Mouse (Mus musculus) myocyte (in vitro differentiated cells): ENCODE data around the gene Tas1r2. TPM values are rescaled to one million over a fixed set of nuclear protein-coding genes. Genes with fewer than 3 reads are reported as not detected.

Source experiments
- H3K27me3 ChIP-seq: one replicate; pipeline ENCODE4 v1.6.1; 2011; ENCODE audit not compliant: control insufficient read depth, insufficient read depth, insufficient read length
- H3K36me3 ChIP-seq: one replicate; pipeline ENCODE4 v1.6.1; 2011; ENCODE audit not compliant: control insufficient read depth, insufficient read depth
- H3K4me2 ChIP-seq: one replicate; pipeline ENCODE4 v1.6.1; 2011; ENCODE audit warnings: low read depth, control low read depth
- H3K4me3 ChIP-seq: one replicate; pipeline ENCODE4 v1.5.1; 2011; ENCODE audit warnings: mild to moderate bottlenecking, control low read depth, moderate library complexity
- H3K79me2 ChIP-seq: one replicate; pipeline ENCODE4 v1.6.1; 2011; ENCODE audit not compliant: control insufficient read depth, insufficient read depth
- H3ac ChIP-seq: one replicate; pipeline ENCODE4 v1.6.1; 2011; ENCODE audit not compliant: control insufficient read depth, insufficient read length
- CEBPB ChIP-seq: IDR thresholded peaks from 2 replicates; pipeline ENCODE4 v1.6.1; 2011; ENCODE audit warnings: mild to moderate bottlenecking, moderate library complexity; ENCODE audit not compliant: poor library complexity, insufficient read depth, severe bottlenecking
- E2F4 ChIP-seq: IDR thresholded peaks from one replicate; pipeline ENCODE4 v1.6.1; 2011; ENCODE audit warnings: mild to moderate bottlenecking, control low read depth, moderate library complexity; ENCODE audit not compliant: insufficient read depth
- MAX ChIP-seq: IDR thresholded peaks from one replicate; pipeline ENCODE4 v1.6.1; 2011; ENCODE audit warnings: low read depth, mild to moderate bottlenecking, control low read depth
- MYOD1 ChIP-seq, 3 experiments: IDR thresholded peaks; one replicate each; pipeline ENCODE4 v1.6.1; 2011; ENCODE audit warnings: control low read depth in 2 of 3, low read depth in 2 of 3, mild to moderate bottlenecking in 2 of 3, moderate library complexity in 1 of 3; ENCODE audit not compliant: insufficient read length in 2 of 3, control insufficient read depth in 1 of 3
- MYOG ChIP-seq, 3 experiments: IDR thresholded peaks; one replicate each; pipeline ENCODE4 v1.6.1; 2011; ENCODE audit warnings: control low read depth in 2 of 3, low read depth in 2 of 3, mild to moderate bottlenecking in 2 of 3; ENCODE audit not compliant: insufficient read length in 2 of 3, control insufficient read depth in 1 of 3, insufficient read depth in 1 of 3
- POLR2A ChIP-seq: IDR thresholded peaks from one replicate; pipeline ENCODE4 v1.6.1; 2011; ENCODE audit warnings: low read depth, mild to moderate bottlenecking, control low read depth, moderate library complexity; ENCODE audit not compliant: insufficient read length
- POLR2AphosphoS2 ChIP-seq: IDR thresholded peaks from one replicate; pipeline ENCODE4 v1.6.1; 2011; ENCODE audit warnings: low read depth, control low read depth; ENCODE audit not compliant: insufficient read length
- REST ChIP-seq: IDR thresholded peaks from one replicate; pipeline ENCODE4 v1.6.1; 2011; ENCODE audit warnings: mild to moderate bottlenecking, control low read depth, moderate library complexity; ENCODE audit not compliant: insufficient read depth, insufficient read length
- SRF ChIP-seq: IDR thresholded peaks from one replicate; pipeline ENCODE4 v1.6.1; 2011; ENCODE audit warnings: low read depth; ENCODE audit not compliant: control insufficient read depth, insufficient read length
- TCF12 ChIP-seq: IDR thresholded peaks from one replicate; pipeline ENCODE4 v1.6.1; 2011; ENCODE audit warnings: mild to moderate bottlenecking, control low read depth; ENCODE audit not compliant: poor library complexity, insufficient read depth, severe bottlenecking
- TCF3 ChIP-seq: IDR thresholded peaks from one replicate; pipeline ENCODE4 v1.6.1; 2011; ENCODE audit warnings: low read depth, control low read depth; ENCODE audit not compliant: insufficient read length
- USF1 ChIP-seq: IDR thresholded peaks from one replicate; pipeline ENCODE4 v1.6.1; 2011; ENCODE audit warnings: low read depth, mild to moderate bottlenecking, control low read depth, moderate library complexity
- polyA plus RNA-seq: library from polyadenylated mRNA; unstranded; fragments of >200 nt; fragmentation: generic; extraction: Trizol; gene quantifications from one replicate; pipeline ENCODE4 v1.2.1, GENCODE M21; 2012; ENCODE audit warnings: missing spikeins

Tas1r2 gene
- polyA plus RNA-seq, 1 experiment = 1.00 TPM

DNA sequence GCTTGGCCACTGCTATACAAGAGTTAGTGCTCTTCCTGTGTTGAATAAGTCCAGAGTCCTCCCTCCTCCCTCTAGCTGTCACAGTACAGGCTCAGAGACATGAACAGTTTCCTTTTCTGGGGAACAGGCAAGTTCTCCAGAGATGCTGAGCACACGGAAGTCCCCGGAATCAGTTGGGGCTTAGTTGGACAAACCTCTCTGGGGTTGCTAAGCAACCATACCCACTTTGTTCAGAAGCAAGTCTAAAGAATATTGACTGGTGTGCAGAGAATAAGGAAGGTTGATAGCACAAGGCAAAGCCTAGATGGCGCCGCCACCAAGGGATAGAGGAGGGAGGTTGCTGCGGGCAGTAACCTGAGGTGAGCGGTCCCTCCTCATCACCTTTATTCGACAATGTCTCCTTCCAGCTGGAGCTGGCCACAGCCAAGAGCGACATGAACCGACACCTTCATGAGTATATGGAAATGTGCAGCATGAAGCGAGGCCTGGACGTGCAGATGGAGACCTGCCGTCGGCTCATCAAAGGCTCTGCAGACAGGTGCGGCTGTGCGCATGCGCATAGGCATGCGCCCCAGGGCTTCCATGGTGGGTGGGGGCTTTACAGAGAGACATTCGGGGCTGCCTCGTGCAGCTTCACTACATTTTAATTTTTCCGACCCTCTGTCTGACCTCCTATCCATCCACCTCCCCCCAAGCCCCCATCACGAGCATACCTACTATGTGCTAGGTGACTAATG, 38.6 kb upstream of the Tas1r2 start:
- Histone ChIP-seq H3ac (no peak overlapping the region), H3K27me3 (no peaks in the 10 kb centered on the region), H3K36me3 (peaks cover 48% of the 10 kb centered on the region), H3K4me2 (no peak overlapping the region), H3K79me2 (no peaks in the 10 kb centered on the region), H3K4me3 (no peak overlapping the region)
- TF ChIP-seq TCF3 (no peak), TCF12 (no peak), REST (no peak)

DNA sequence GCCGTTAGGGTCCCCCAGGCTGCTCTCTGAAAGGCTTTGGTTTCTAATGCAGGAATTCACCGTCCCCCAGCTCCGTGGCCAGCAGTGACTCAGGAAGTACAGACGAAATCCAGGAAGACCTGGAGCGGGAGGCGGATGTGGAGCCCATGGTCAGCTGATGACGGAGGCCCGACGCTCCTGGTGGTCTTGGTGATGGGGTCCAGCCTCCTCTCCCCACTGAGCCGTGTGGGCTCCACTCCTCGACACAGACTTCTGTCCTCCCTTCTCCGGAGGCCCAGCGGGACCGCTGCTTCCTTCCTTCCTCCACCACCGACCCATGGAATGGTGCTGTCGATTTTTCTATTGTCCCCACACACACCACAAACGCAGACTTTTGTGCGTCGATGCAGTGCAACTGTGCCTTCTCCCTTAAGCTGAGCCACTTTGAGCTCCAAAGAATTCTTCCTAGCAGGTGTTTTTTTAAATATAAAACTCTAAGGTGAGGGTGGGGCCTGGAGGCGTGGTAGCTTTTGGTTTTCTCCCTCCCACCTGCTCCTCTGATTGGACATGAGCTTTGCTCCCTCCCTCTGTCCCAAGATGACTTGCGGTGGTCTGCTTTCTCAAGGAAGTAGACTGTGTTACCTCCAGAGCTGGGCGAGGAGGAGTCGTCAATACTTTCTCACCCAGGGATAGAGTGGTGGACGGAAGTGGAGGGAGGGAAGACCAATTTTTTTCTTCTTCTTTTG, 36.9 kb upstream of the Tas1r2 start:
- Histone ChIP-seq H3K4me2 (no peak overlapping the region), H3K27me3 (no peaks in the 10 kb centered on the region), H3K4me3 (no peak overlapping the region), H3ac (no peak overlapping the region), H3K36me3 (peaks cover 39% of the 10 kb centered on the region), H3K79me2 (no peaks in the 10 kb centered on the region)
- TF ChIP-seq POLR2A (no peak), REST (no peak), TCF12 (no peak), TCF3 (no peak), CEBPB (no peak), USF1 (no peak), MYOD1 (IDR thresholded peaks at IDR 0.05; ENCODE audit: control insufficient read depth in 1 of 3, insufficient read length in 2 of 3, low read depth in 2 of 3) (no peak), E2F4 (no peak), MYOG (IDR thresholded peaks at IDR 0.05; ENCODE audit: control insufficient read depth in 1 of 3, insufficient read depth in 1 of 3, insufficient read length in 2 of 3, low read depth in 2 of 3) (no peak), POLR2AphosphoS2 (no peak), SRF (no peak), MAX (no peak)

DNA sequence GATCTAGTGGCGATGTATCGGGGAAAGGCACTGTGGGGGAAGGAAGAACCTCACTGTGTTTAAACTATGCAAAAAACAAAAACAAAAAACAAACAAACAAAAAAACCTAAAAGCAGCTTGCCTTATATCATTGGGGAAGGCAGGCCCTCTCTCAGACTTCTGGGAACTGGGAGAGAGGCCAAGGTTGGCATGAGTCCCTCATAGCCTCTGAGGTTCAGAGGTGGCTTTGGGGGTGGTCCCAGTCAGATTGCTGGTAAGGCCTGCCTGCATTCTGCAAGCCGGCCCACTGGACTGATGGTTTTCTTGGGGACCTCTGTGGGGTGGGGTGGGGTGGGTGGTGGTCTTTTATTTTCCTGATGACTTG, 36.4 kb upstream of the Tas1r2 start:
- Histone ChIP-seq H3K4me2 (no peak overlapping the region), H3K79me2 (no peaks in the 10 kb centered on the region), H3K36me3 (peaks cover 39% of the 10 kb centered on the region), H3ac (no peak overlapping the region), H3K4me3 (no peak overlapping the region), H3K27me3 (no peaks in the 10 kb centered on the region)
- TF ChIP-seq TCF3 = no peak
- TF ChIP-seq POLR2A = no peak
- no peak for TF ChIP-seq E2F4
- no peak for TF ChIP-seq USF1
- no peak for TF ChIP-seq TCF12
- no peak for TF ChIP-seq MYOD1 (IDR thresholded peaks at IDR 0.05; ENCODE audit: control insufficient read depth in 1 of 3, insufficient read length in 2 of 3, low read depth in 2 of 3)
- TF ChIP-seq MYOG (IDR thresholded peaks at IDR 0.05; ENCODE audit: control insufficient read depth in 1 of 3, insufficient read depth in 1 of 3, insufficient read length in 2 of 3, low read depth in 2 of 3) = no peak
- no peak for TF ChIP-seq REST
- TF ChIP-seq MAX = no peak

DNA sequence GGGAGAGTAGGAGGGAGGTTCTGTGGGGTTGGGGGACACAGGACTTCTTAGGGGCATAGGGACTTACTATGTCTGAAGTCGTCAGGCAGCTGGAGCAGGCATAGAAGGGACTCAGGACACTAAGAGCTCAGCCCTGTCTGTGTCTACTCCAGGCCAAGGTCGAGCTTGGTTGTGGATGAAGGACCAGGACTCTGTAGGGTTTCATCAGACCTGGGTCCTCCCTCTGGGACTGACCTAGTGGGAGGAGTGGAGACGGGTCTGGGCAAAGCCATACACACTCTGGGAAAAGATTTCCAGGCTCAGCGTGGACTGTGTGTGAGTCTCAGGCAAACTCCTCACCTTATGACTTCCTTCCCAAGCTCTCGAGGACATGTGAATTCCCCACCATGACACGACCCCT, 33.6 kb upstream of the Tas1r2 start:
- no peak overlapping the region for H3K4me2 ChIP-seq
- H3K36me3 ChIP-seq = peaks cover 15% of the 10 kb centered on the region
- H3K27me3 ChIP-seq = no peaks in the 10 kb centered on the region
- H3ac ChIP-seq = no peak overlapping the region
- no peak overlapping the region for H3K4me3 ChIP-seq
- H3K79me2 ChIP-seq = no peaks in the 10 kb centered on the region
- TF ChIP-seq E2F4 = no peak
- TF ChIP-seq REST = no peak
- no peak for TF ChIP-seq TCF3
- no peak for TF ChIP-seq MYOG (IDR thresholded peaks at IDR 0.05; ENCODE audit: control insufficient read depth in 1 of 3, insufficient read depth in 1 of 3, insufficient read length in 2 of 3, low read depth in 2 of 3)
- TF ChIP-seq CEBPB = no peak
- no peak for TF ChIP-seq SRF
- TF ChIP-seq USF1 = no peak
- no peak for TF ChIP-seq TCF12
- TF ChIP-seq MAX = no peak
- TF ChIP-seq MYOD1 (IDR thresholded peaks at IDR 0.05; ENCODE audit: control insufficient read depth in 1 of 3, insufficient read length in 2 of 3, low read depth in 2 of 3) = no peak
- TF ChIP-seq POLR2AphosphoS2 = no peak
- TF ChIP-seq POLR2A = no peak
